ENCODE assay signal across 10 mouse cellular contexts in genomic region chr6:142514912-142515311, GRCm38 (mm10). TPM values are rescaled to one million over a fixed set of nuclear protein-coding genes. Genes with fewer than 3 reads are reported as not detected.
A peak's percentile ranks its signal among the peaks of the same experiment; 100 is the strongest.
DNase-seq lines count a peak whose midpoint lies in the region; ATAC-seq and TF ChIP-seq lines count a peak whose summit lies in the region.
"Had no signal": no experiment of that assay in that cellular context is flagged by ENCODE, and none has a peak within 500 bp of the region (broad histone marks: within the 10 kb centered on the region; RNA-seq: fewer than 3 reads in every experiment).

No protein-coding gene starts in this region.

- TF ChIP-seq EP300 in heart, adult 2 months (IDR thresholded peaks at IDR 0.05; ENCODE audit: insufficient read depth, low read depth, low read length), result no peak

- H3K4me1 ChIP-seq in heart, adult 2 months (ENCODE audit: control insufficient read depth, insufficient read depth, low read length), result no peaks in the 10 kb centered on the region
- H3K4me1 ChIP-seq in heart, embryonic 10.5 days, result no peaks in the 10 kb centered on the region

- peak; percentile 45 to 64 for DNase-seq in heart, adult 2 months
- no peak for DNase-seq in heart, embryonic 10.5 days (ENCODE audit: low spot score)
- peak; percentile 64 for DNase-seq in urinary bladder, postnatal 14 days (ENCODE audit: low spot score)
- DNase-seq in urinary bladder, adult 2 months (ENCODE audit: low spot score), result no peak
- DNase-seq in left cerebral cortex, postnatal 10 days (ENCODE audit: extremely low spot score in 1 of 2, low spot score in 2 of 2), result peak; percentile 57 to 73
- peak; percentile 82 to 84 for DNase-seq in right cerebral cortex, postnatal 10 days (ENCODE audit: low spot score in 2 of 2)
- DNase-seq in gastrocnemius, adult 8-10 months (ENCODE audit: low spot score in 2 of 2), result no peak

- H3K9me3 ChIP-seq in heart, embryonic 10.5 days, result no peaks in the 10 kb centered on the region
- H3K9me3 ChIP-seq: G1E had no signal

- peak; percentile 100 for ATAC-seq in frontal cortex, adult (ENCODE audit: low TSS enrichment)

- no peaks in the 10 kb centered on the region for H3K27me3 ChIP-seq in heart, adult 2 months (ENCODE audit: control insufficient read depth, insufficient read depth, low read length)
- peaks cover 33% of the 10 kb centered on the region for H3K27me3 ChIP-seq in heart, embryonic 10.5 days (ENCODE audit: insufficient read depth, poor library complexity, severe bottlenecking)

- H3K36me3 ChIP-seq in heart, adult 2 months (ENCODE audit: control insufficient read depth, insufficient read depth, low read length), result no peaks in the 10 kb centered on the region
- H3K36me3 ChIP-seq in heart, embryonic 10.5 days, result no peaks in the 10 kb centered on the region
- H3K36me3 ChIP-seq: G1E had no signal

- no peak for TF ChIP-seq POLR2A in heart, adult 2 months (IDR thresholded peaks at IDR 0.05; ENCODE audit: insufficient read depth, low read depth, low read length)

- TF ChIP-seq CTCF in heart, adult 2 months (IDR thresholded peaks at IDR 0.05), result peak; percentile 63

- WGBS in heart, adult 2 months, result 4% methylated on average over 10 of the region's 10 CpGs
- WGBS in heart, embryonic 10.5 days, result 4% methylated on average over 10 of the region's 10 CpGs

- intact Hi-C loops in heart, adult 2 months (cut with DNase I), result loop anchor here (1.0 to 5.0 kb wide), 2 partner anchors 37 to 128 kb away; partner anchors contain the start of genes Golt1b and Recql
- intact Hi-C loops in left cerebral cortex, postnatal 10 days (cut with DNase I), result no loop called here

- no peak overlapping the region for H3K9ac ChIP-seq in heart, adult 2 months (ENCODE audit: low read depth, low read length)

- H3K79me2 ChIP-seq in heart, adult 2 months (replicated peaks; ENCODE audit: control insufficient read depth, insufficient read depth, low read length), result no peaks in the 10 kb centered on the region

- no peak overlapping the region for H3K4me3 ChIP-seq in heart, adult 2 months
- H3K4me3 ChIP-seq in heart, embryonic 10.5 days, result no peak overlapping the region

- H3K27ac ChIP-seq in heart, adult 2 months, result no peak overlapping the region
- H3K27ac ChIP-seq in heart, embryonic 10.5 days, result no peak overlapping the region
- H3K27ac ChIP-seq: macrophage had no signal

RNA-seq across cellular contexts. Expression of gene Ldhb, which starts 7.2 kb away (rescaled TPM):
- 1,000 to 10,000 TPM; 2,754 to 3,232 TPM for total RNA-seq in heart, adult 2 months (2021)
- 2,197 and 2,972 TPM in 2 replicates for polyA plus RNA-seq in heart, adult 2 months (2012; rRNA removed)
- polyA plus RNA-seq in heart, embryonic 10.5 days (2016; fragmentation: Nextera tagmentation; extraction: Ambion mirVana), result 470 and 619 TPM in 2 replicates
- polyA plus RNA-seq in urinary bladder, adult 2 months (2012; rRNA removed), result 564 and 701 TPM in 2 replicates
- total RNA-seq in left cerebral cortex, postnatal 10 days (2021), result 100 to 1,000 TPM; 466 to 479 TPM
- 100 to 1,000 TPM; 332 to 451 (median 374) TPM for total RNA-seq in gastrocnemius, adult 8-10 months (2022)
- total RNA-seq: G1E had no signal
- polyA plus RNA-seq: G1E had no signal

RNA-seq across cellular contexts. Expression of gene Gys2, which starts 42.0 kb away (rescaled TPM):
- total RNA-seq in heart, adult 2 months (2021), result under 1 TPM; 0.09 to 0.39 TPM
- polyA plus RNA-seq in heart, adult 2 months (2012; rRNA removed), result 0.50 and 1.0 TPM in 2 replicates
- 0.05 and 1.4 TPM in 2 replicates for polyA plus RNA-seq in heart, embryonic 10.5 days (2016; fragmentation: Nextera tagmentation; extraction: Ambion mirVana)
- polyA plus RNA-seq in urinary bladder, adult 2 months (2012; rRNA removed), result 0.04 and 0.44 TPM in 2 replicates
- not detected for total RNA-seq in left cerebral cortex, postnatal 10 days (2021)
- under 1 TPM in 2 of 4 experiments, not detected in 2; 0.16 to 0.18 TPM for total RNA-seq in gastrocnemius, adult 8-10 months (2022)
- total RNA-seq: G1E had no signal
- polyA plus RNA-seq: G1E, macrophage had no signal

RNA-seq across cellular contexts. Expression of gene Kcnj8, which starts 56.5 kb away (rescaled TPM):
- total RNA-seq in heart, adult 2 months (2021), result 10 to 100 TPM; 21.5 to 23.6 TPM
- 32.4 and 46.9 TPM in 2 replicates for polyA plus RNA-seq in heart, adult 2 months (2012; rRNA removed)
- 0.70 and 1.4 TPM in 2 replicates for polyA plus RNA-seq in heart, embryonic 10.5 days (2016; fragmentation: Nextera tagmentation; extraction: Ambion mirVana)
- polyA plus RNA-seq in urinary bladder, adult 2 months (2012; rRNA removed), result 21.7 and 24.0 TPM in 2 replicates
- total RNA-seq in left cerebral cortex, postnatal 10 days (2021), result 1 to 10 TPM; 4.1 to 5.4 TPM
- total RNA-seq in gastrocnemius, adult 8-10 months (2022), result 1 to 10 TPM; 2.9 to 9.0 (median 6.3) TPM
- polyA plus RNA-seq: G1E, macrophage had no signal

Comparison
In these comparisons a context has a peak if more than half of its experiments do, and no peak if none do; other contexts are left out.
1. DNase-seq: peak in heart, adult 2 months (2 of 2), urinary bladder, postnatal 14 days (single experiment), left cerebral cortex, postnatal 10 days (2 of 2) and right cerebral cortex, postnatal 10 days (2 of 2); none in heart, embryonic 10.5 days (single experiment), urinary bladder, adult 2 months (single experiment) and gastrocnemius, adult 8-10 months (0 of 2).
2. RNA of gene Ldhb, which starts 7.2 kb away (total RNA-seq): 2,754 to 3,232 TPM in heart, adult 2 months; 466 to 479 TPM in left cerebral cortex, postnatal 10 days and 332 to 451 TPM in gastrocnemius, adult 8-10 months; every median in the first group is over 4 times any median in the second.